Mouse (Mus musculus): Measurements from ENCODE around the gene Barx2.
"Not testable (repeated sequence)": the region's sequence is repeated elsewhere in the genome, so short reads cannot be mapped to it uniquely, and the experiment has no call there.

Gene Barx2

DNA sequence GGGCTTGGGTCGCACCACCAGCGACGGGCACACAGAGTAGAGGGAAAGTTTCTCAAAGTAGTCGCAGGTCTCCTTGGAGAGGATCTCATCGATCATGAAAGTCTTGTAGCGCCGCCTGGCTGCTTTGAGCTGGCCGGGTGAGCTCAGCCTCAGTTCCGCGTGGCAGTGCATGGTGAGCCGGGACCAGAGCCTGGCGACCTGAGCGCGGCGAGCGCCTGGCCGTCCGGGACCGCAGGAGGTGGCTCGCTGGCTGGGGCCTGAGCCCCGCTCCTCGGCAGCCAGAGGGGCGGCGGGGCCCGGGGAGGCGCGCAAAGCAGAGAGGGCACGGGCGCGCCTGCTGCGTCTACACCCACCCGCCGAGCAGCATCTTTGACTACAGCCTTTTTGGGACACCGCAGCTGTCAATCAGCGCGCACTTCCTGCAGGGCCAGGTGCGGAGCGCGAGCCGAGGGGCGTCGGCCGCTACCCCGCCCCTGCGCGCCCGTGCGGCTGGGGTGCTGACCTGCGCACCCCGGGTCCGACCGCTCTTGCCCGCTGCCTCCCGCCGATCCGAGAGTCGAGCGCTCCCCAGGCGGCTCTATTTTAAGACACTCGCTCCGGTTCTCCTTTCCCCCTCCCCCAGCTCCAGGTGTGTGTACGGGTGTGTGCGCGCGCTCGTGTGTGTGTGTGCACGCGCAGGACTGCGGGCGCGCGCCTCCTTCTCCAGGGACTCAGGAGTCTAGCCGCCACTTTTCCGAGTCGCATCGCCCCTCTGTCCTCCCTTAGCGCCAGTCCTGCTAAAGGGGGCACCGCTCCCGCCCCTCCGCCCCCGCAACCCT, at the start of gene Barx2:
Barx2 (minus strand) TSS at position 542 of the 818 bp plus-strand sequence.
- peak; percentile 71 for DNase-seq (ENCODE audit: low spot score)

DNA sequence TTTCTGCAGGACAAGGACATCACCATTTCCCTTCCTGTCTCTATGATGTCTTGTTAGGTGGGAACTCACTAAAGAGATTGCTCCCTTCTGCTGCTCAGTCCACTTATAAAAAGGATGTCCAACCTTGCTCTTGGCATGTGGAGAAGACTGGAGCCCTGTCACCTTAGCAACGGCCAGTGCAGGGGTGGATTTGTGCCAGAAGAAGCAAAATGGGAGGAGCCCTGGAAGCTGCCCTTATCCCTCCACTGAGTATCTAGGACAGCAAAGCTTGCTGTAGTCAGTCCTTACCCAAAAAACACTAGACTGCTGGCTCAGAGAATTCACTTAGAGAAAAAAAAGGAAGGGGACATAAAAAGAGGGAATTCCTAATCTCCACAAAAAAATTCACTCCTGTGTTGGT, 49.0 kb upstream of the Barx2 start:
- DNase-seq (ENCODE audit: low spot score) = no peak

- no peak for DNase-seq (ENCODE audit: low spot score)
Measured at GRCm38 (mm10) chr9:31960488-31960887, 47.2 kb upstream of the Barx2 start.

DNA sequence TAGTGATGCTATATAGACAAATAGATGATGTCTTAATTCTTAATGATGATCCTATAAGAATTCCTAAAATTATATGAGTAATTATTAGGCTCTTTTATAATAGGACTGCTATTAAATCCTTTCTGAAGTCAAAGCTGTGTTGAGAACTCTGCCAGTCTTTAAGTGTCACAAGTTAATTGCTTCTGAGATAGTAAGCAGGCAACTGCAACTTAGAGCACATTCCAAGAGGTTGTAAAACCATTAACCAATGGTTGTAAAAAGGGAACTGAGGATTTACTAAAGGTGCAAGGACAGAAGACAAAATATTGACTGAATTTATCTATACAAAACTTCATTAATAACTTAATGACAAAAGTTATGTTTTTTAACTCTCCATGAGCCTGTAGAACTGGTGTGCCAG, 44.9 kb upstream of the Barx2 start:
- no peak for DNase-seq (ENCODE audit: low spot score)

DNA sequence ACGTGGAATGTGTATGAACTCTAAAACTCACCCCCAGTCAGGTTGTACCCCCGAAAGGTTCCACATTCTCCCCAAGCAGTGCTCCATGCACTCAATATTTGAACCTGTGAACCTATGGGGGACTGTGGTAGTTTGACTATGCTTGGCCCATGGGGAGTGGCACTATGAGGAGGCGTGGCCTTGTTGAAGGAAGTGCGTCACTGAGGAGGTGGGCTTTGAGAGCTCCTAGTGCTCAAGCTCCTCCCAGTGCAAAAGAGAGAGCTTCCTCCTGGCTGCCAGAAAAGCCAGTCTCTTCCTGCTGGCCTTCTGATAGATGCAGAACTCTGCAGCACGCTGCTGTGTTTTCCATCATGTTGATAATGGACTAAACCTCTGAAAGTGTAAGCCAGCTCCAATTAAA, 37.2 kb upstream of the Barx2 start:
- no peak for DNase-seq (ENCODE audit: low spot score)

GRCm38 (mm10) chr9:31949031-31949430, 35.8 kb upstream of the Barx2 start:
- DNase-seq (ENCODE audit: low spot score) = no peak

DNA sequence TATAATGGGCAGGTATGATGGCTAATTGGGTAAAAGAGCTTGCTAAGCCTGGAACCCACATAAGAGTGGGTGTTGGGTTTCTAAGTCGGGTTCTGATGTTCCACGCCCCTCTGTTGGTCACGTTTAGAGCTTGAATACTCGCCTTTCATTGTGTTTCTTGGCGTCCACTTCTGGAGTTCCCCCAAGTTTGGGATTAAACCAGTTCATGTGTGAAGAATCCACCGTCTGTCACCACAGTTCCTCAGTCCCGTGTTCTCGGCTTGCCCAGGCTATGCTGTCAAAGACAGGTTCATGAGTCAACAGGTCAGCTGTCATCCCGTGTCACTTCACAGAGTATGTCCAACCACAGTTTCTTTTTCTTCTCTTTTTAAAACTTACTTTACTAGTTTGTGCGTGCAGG, 33.8 kb upstream of the Barx2 start:
- DNase-seq (ENCODE audit: low spot score) = no peak

- peak; percentile 35 for DNase-seq (ENCODE audit: low spot score)
Measured at GRCm38 (mm10) chr9:31942334-31942733, 29.1 kb upstream of the Barx2 start.

GRCm38 (mm10) chr9:31936486-31936885, 23.2 kb upstream of the Barx2 start:
- DNase-seq (ENCODE audit: low spot score) = not testable (repeated sequence)

- DNase-seq (ENCODE audit: low spot score) = no peak
Measured at GRCm38 (mm10) chr9:31931691-31932090, 18.4 kb upstream of the Barx2 start.

- no peak for DNase-seq (ENCODE audit: low spot score)
Measured at GRCm38 (mm10) chr9:31931255-31931654, 18.0 kb upstream of the Barx2 start.

DNA sequence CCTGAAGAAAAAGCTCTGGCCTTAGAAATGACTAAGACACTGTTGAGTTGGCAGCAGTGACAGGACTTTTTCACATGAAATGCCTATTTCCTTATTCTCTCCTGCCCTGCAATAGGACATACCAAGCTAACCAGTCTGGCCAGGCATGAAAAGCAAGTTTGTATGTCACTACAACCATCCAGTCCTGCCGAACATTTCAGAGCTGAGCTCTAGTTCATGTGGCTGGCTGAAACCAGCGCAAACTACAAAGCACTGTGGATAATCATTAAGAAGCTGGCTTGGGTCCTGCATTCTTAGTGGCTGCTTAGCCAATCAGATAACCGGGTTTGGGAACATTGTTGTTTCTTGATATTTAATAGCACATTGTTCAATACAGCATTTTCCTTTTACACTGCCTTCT, 13.5 kb upstream of the Barx2 start:
- no peak for DNase-seq (ENCODE audit: low spot score)

- peak; percentile 93 for DNase-seq (ENCODE audit: low spot score)
Measured at GRCm38 (mm10) chr9:31925830-31926624, 12.8 kb upstream of the Barx2 start.

DNA sequence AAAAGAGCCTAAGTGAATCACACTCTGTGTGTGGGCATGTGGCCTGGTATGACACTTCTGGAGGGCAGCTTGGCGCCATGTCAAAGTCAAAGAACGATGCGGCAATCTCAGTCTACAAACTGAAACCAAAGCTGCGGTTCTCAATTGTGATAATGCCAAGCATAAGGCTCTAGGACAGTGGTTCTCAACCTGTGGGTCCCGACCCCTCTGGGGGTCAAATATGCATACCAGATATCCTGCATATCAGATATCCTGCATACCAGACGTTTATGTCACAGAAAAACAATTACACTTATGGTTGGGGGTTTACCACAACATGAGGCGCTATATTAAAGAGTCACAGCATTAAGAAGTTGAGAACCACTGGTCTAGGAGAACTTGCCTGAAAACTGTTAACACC, 10.3 kb upstream of the Barx2 start:
- DNase-seq (ENCODE audit: low spot score) = no peak

DNA sequence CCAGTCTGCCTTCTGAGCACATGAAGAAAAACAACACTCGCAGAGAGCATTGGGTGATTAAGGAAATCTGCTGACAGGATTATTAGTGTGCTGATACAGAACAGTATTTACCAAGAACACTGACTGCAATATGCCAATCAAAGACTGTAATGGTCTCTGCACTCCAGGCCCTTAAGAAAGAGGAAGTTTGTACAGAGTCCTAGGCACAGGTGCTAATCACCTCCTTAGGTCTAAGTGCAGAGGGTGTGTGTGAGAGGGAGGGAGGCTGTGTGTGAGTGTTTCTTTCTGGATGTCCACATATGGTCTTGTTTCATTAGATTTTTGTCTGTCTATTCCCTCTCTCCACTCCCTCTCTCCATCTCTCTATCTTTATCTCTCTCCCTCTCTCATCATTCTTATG, 6.5 kb upstream of the Barx2 start:
- no peak for DNase-seq (ENCODE audit: low spot score)

GRCm38 (mm10) chr9:31916421-31916820, 3.2 kb upstream of the Barx2 start:
- DNase-seq (ENCODE audit: low spot score) = no peak

GRCm38 (mm10) chr9:31914871-31915270, 1.6 kb upstream of the Barx2 start:
- DNase-seq (ENCODE audit: low spot score) = peak; percentile 59

- peak; percentile 33 for DNase-seq (ENCODE audit: low spot score)
Measured at GRCm38 (mm10) chr9:31913739-31914591, 703 bp upstream of the Barx2 start.

GRCm38 (mm10) chr9:31912553-31912920, 725 bp downstream of the Barx2 start:
- no peak for DNase-seq (ENCODE audit: low spot score)

DNA sequence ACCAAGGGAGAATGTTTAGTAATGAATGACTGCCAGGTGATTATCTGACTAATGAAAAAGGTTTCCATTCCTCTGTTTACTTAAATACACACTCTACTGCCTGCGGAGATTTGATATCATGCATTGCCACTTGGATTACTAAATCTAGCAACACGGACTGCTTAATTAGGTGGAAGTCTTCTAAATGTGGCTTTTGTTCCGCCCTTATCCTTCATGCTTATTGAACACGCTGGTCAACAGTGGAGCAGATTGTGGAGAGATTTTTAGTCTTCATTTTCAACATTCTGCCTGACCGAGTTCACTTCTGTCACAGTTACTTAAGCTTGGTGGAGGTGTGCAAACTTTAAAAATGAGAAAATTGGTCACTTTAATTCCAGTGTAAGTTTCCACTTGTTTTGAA, 3.0 kb downstream of the Barx2 start:
- no peak for DNase-seq (ENCODE audit: low spot score)

DNA sequence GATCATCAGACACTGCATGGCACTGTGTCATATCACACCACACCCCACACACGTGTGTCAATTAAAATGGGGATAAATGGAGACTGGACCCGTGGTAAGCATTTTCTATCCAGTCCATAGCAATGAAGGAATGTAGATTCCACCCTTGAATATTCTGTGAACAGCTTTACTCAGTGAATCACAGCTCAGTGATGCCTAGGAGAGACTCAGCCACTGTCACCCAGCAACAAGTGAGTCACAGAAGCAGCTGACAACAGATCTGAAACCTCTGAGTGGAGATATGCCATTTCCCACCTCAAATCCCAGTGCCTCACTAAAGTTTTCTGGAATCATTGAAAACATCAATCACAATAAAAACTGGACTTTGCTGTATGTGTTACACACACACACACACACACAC, 11.5 kb downstream of the Barx2 start:
- DNase-seq (ENCODE audit: low spot score) = peak; percentile 24

DNA sequence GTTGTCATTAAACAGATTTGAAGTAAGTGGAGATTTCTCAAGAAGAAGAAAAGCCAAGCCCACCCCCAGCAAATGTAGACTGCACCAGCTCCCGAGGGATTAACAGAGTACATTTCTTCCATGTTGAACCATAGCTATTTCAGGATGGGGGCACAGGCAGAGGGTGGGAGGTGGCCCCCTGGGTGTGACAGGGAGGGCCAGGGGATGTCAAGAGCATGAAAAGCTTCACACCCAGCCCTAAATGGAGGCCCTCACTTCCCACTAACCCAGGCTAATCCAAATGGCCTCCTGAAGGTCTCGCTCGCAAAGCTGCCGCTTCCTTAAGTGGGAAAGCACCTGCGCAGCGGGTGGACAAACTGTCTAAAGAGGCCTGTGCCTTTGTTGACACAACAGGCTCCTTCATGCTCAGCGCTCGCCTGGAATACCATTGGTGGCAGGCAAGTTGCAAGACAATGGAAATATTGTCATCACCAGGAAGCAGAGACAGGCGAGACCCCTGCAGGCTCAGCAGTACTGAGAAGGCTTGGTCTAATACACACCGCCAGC, 18.4 kb downstream of the Barx2 start:
- DNase-seq (ENCODE audit: low spot score) = peak; percentile 31

Data from retina, embryonic 14.5 days (tissue).